ENCODE assay signal across 1 mouse cellular context in the genomic region with DNA sequence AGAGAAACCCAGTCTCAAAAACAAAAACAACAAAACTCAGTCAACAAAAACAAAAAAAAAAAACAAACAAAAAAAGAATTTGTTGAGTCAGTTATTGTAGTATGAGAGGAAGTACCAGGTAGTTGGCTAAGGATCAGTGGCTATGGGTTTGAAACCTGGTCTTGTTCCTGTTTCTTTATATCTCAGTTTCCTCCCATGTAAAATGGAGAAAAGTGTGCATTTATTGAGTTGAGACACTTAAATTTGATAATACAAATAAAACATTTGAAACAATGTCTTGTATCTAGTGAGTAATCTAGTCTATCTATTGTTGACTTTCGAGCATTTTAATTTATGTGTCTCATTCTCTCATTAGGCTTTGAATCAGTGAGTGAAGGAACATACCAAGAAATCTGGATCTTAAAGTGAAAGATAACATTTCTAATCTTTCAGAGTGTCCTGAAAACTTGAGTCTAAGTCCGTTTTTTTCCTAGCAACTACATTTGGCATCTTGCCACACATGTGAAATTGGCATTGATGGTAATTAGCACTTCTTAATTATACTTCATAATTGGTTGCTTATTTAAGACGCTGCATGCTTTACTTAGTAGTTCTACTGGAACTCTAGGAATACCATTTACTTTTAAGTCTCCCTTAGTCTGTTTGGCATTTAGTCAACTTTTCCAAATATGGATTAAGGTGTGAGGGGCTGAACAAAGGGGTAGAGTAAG.
TF ChIP-seq lines count a peak whose summit lies in the region.

No protein-coding gene starts in this region.

TF ChIP-seq in MEL, 35 proteins besides CTCF, POLR2A, EP300 and RAD21 (continued from another document):
- TF ChIP-seq TBP (IDR thresholded peaks at IDR 0.05; ENCODE audit: low read depth, low read length) = no peak
- TF ChIP-seq SIN3A (IDR thresholded peaks at IDR 0.05; ENCODE audit: low read length) = no peak
- TF ChIP-seq TCF12 (IDR thresholded peaks at IDR 0.05; ENCODE audit: low read depth, low read length) = no peak
- TF ChIP-seq UBTF (IDR thresholded peaks at IDR 0.05; ENCODE audit: borderline replicate concordance, insufficient read depth, low read depth, low read length) = no peak
- TF ChIP-seq MAZ (IDR thresholded peaks at IDR 0.05; ENCODE audit: low read depth, low read length) = no peak
- TF ChIP-seq NRF1 (IDR thresholded peaks at IDR 0.05; ENCODE audit: insufficient read depth, low read depth, low read length, poor library complexity, severe bottlenecking) = no peak
- TF ChIP-seq GATA1 (IDR thresholded peaks at IDR 0.05; ENCODE audit: low read depth, low read length) = no peak
- TF ChIP-seq GABPA (IDR thresholded peaks at IDR 0.05; ENCODE audit: low read depth, low read length) = no peak
TF ChIP-seq in MEL: peak in this region for 6.
